Mouse (Mus musculus): Measurements from ENCODE around the gene Cd80. TPM values are rescaled to one million over a fixed set of nuclear protein-coding genes. Genes with fewer than 3 reads are reported as not detected.

The Cd80 gene
- total and polyA plus RNA-seq, 3 experiments, result 0.04 to 0.38 TPM; not detected in 1

DNA sequence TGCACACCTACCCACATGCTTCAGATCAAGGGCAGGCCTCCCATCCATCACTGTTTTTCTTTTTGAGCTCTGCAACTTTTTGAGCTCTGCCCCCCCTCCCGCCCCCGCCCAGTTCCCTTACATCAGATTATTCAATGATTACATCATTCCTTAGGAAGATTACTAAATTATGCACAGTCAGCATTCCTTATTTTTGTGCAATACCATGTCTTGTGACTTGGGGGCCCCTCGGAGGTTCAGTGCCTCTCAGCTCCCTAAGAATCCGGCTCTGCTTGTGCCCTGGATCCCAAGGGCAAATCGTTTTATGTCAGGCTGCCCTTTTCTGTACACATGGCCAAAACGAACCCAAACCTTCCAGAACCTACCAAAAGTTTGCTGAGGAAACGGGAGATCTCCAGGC is 40.4 kb upstream of the Cd80 start:
- Histone ChIP-seq H3K27me3 (ENCODE audit: control insufficient read depth in 1 of 2, insufficient read depth in 2 of 2, low read length in 2 of 2) (peaks cover 5 to 10% of the 10 kb centered on the region in 2 experiments), H3K9me3 (replicated peaks; ENCODE audit: insufficient read depth, low read length) (no peaks in the 10 kb centered on the region), H3K9ac (ENCODE audit: control insufficient read depth, low read depth, low read length, poor library complexity, severe bottlenecking) (no peak overlapping the region), H3K4me1 (ENCODE audit: control insufficient read depth in 1 of 2, insufficient read depth in 2 of 2, low read length in 2 of 2) (no peaks in the 10 kb centered on the region), H3K4me3 (ENCODE audit: control insufficient read depth in 1 of 2, insufficient read depth in 1 of 2, low read depth in 2 of 2, low read length in 2 of 2) (no peak overlapping the region), H3K27ac (ENCODE audit: control insufficient read depth, low read depth, low read length) (no peak overlapping the region), H3K79me2 (ENCODE audit: control insufficient read depth, insufficient read depth, low read length, poor library complexity) (no peaks in the 10 kb centered on the region), H3K36me3 (ENCODE audit: control insufficient read depth in 1 of 2, insufficient read depth in 2 of 2, low read length in 2 of 2) (no peaks in the 10 kb centered on the region)
- DNase-seq (ENCODE audit: low read depth, low spot score), result no peak
- 0 out of 2 replicates have a peak, but pooled peaks have one; percentile 33 for TF ChIP-seq MAFK (IDR thresholded peaks at IDR 0.05; ENCODE audit: borderline replicate concordance, low read depth, low read length)
- TF ChIP-seq ZKSCAN1 (IDR thresholded peaks at IDR 0.05; ENCODE audit: low read depth, low read length), result no peak

DNA sequence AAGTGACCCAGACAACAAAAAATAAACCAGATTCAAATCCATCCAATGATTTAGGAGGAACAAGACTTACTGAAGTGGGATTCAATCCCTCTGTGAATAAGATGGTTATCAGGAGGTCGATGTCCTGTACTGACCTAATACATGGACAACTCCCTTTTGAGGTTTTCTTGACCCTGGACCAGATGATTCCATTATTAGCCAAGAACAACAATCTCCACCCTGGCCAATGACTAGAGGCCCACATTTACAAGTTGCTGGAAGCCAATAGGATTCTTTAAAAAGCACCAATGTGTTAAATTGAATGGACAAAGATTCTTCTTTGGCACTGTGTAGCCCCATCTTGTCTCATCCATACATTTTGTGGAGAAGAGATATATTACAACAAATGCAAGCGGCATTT is 30.0 kb upstream of the Cd80 start:
- Histone ChIP-seq H3K9ac (ENCODE audit: control insufficient read depth, low read depth, low read length, poor library complexity, severe bottlenecking) (no peak overlapping the region), H3K36me3 (ENCODE audit: control insufficient read depth in 1 of 2, insufficient read depth in 2 of 2, low read length in 2 of 2) (no peaks in the 10 kb centered on the region; a peak in 2 of 4 replicates), H3K4me3 (ENCODE audit: control insufficient read depth in 1 of 2, insufficient read depth in 1 of 2, low read depth in 2 of 2, low read length in 2 of 2) (no peak overlapping the region), H3K27me3 (ENCODE audit: control insufficient read depth in 1 of 2, insufficient read depth in 2 of 2, low read length in 2 of 2) (peaks cover 3 to 10% of the 10 kb centered on the region in 2 experiments; a peak in 3 of 4 replicates), H3K79me2 (ENCODE audit: control insufficient read depth, insufficient read depth, low read length, poor library complexity) (no peaks in the 10 kb centered on the region), H3K4me1 (ENCODE audit: control insufficient read depth in 1 of 2, insufficient read depth in 2 of 2, low read length in 2 of 2) (peaks cover 0 to 5% of the 10 kb centered on the region in 2 experiments; a peak in 2 of 4 replicates), H3K9me3 (replicated peaks; ENCODE audit: insufficient read depth, low read length) (no peaks in the 10 kb centered on the region), H3K27ac (ENCODE audit: control insufficient read depth, low read depth, low read length) (no peak overlapping the region)
- DNase-seq (ENCODE audit: low read depth, low spot score), result no peak
- TF ChIP-seq MAFK (IDR thresholded peaks at IDR 0.05; ENCODE audit: borderline replicate concordance, low read depth, low read length), result no peak
- no peak for TF ChIP-seq BHLHE40 (IDR thresholded peaks at IDR 0.05; ENCODE audit: borderline replicate concordance, low read depth, low read length)

DNA sequence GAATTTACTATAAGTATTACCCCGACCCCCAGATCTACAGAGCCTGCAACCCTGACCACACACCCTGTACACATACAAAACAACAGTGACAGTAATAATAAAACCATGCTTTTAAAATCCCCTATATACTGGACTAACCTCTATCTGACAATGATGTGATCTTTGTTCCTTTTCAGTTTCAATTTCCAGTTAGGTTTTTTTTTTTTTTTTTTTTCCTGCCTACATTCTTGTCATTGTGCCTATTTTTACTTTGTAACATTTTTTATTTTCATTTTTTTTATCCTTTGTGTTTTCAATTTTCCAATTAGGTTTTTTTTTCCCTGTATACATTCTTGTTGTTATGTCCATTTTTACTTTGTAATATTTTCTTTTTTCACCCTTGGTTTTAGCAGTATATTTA is 29.6 kb upstream of the Cd80 start:
- Histone ChIP-seq H3K9ac (ENCODE audit: control insufficient read depth, low read depth, low read length, poor library complexity, severe bottlenecking) (no peak overlapping the region), H3K9me3 (replicated peaks; ENCODE audit: insufficient read depth, low read length) (no peaks in the 10 kb centered on the region), H3K4me1 (ENCODE audit: control insufficient read depth in 1 of 2, insufficient read depth in 2 of 2, low read length in 2 of 2) (peaks cover 0 to 8% of the 10 kb centered on the region in 2 experiments; a peak in 3 of 4 replicates), H3K27ac (ENCODE audit: control insufficient read depth, low read depth, low read length) (no peak overlapping the region), H3K27me3 (ENCODE audit: control insufficient read depth in 1 of 2, insufficient read depth in 2 of 2, low read length in 2 of 2) (peaks cover 3 to 5% of the 10 kb centered on the region in 2 experiments; a peak in 3 of 4 replicates), H3K79me2 (ENCODE audit: control insufficient read depth, insufficient read depth, low read length, poor library complexity) (no peaks in the 10 kb centered on the region), H3K4me3 (ENCODE audit: control insufficient read depth in 1 of 2, insufficient read depth in 1 of 2, low read depth in 2 of 2, low read length in 2 of 2) (no peak overlapping the region), H3K36me3 (ENCODE audit: control insufficient read depth in 1 of 2, insufficient read depth in 2 of 2, low read length in 2 of 2) (no peaks in the 10 kb centered on the region; a peak in 2 of 4 replicates)
- TF ChIP-seq MXI1 (IDR thresholded peaks at IDR 0.05; ENCODE audit: low read depth, low read length) (no peak), USF2 (IDR thresholded peaks at IDR 0.05; ENCODE audit: borderline replicate concordance in 1 of 2, insufficient read depth in 1 of 2, low read depth in 1 of 2, low read length in 2 of 2) (no peak), KAT2A (conservative IDR thresholded peaks at IDR 0.05; ENCODE audit: low read depth, low read length) (no peak), MYB (IDR thresholded peaks at IDR 0.05; ENCODE audit: low read depth, low read length) (no peak), POLR2A (IDR thresholded peaks at IDR 0.05; ENCODE audit: control insufficient read depth in 1 of 2, insufficient read depth in 1 of 2, low read depth in 1 of 2, low read length in 2 of 2, poor library complexity in 1 of 2) (no peak), ZMIZ1 (IDR thresholded peaks at IDR 0.05; ENCODE audit: low read depth, low read length) (no peak), MAX (IDR thresholded peaks at IDR 0.05; ENCODE audit: low read length) (no peak), POLR2AphosphoS5 (IDR thresholded peaks at IDR 0.05; ENCODE audit: borderline replicate concordance, low read depth, low read length) (no peak), CHD2 (IDR thresholded peaks at IDR 0.05; ENCODE audit: low read length) (no peak), UBTF (IDR thresholded peaks at IDR 0.05; ENCODE audit: borderline replicate concordance, insufficient read depth, low read depth, low read length) (no peak), ELF1 (IDR thresholded peaks at IDR 0.05; ENCODE audit: low read depth, low read length) (no peak), MAFK (IDR thresholded peaks at IDR 0.05; ENCODE audit: borderline replicate concordance, low read depth, low read length) (no peak), CTCF (IDR thresholded peaks at IDR 0.05 in 2 of 3, conservative IDR thresholded peaks at IDR 0.05 in 1 of 3; ENCODE audit: control insufficient read depth in 1 of 3, insufficient read depth in 1 of 3, low read depth in 2 of 3, low read length in 3 of 3, poor library complexity in 1 of 3, severe bottlenecking in 1 of 3) (no peak), USF1 (IDR thresholded peaks at IDR 0.05; ENCODE audit: low read depth, low read length) (no peak), MEF2A (IDR thresholded peaks at IDR 0.05; ENCODE audit: extremely low read depth, insufficient replicate concordance, low read depth, low read length, poor library complexity, severe bottlenecking) (no peak), NELFE (IDR thresholded peaks at IDR 0.05; ENCODE audit: low read depth, low read length) (no peak), EP300 (IDR thresholded peaks at IDR 0.05; ENCODE audit: low read depth in 1 of 2, low read length in 2 of 2) (no peak), MAZ (IDR thresholded peaks at IDR 0.05; ENCODE audit: low read depth, low read length) (no peak)
- no peak for DNase-seq (ENCODE audit: low read depth, low spot score)
